In the genomic region with DNA sequence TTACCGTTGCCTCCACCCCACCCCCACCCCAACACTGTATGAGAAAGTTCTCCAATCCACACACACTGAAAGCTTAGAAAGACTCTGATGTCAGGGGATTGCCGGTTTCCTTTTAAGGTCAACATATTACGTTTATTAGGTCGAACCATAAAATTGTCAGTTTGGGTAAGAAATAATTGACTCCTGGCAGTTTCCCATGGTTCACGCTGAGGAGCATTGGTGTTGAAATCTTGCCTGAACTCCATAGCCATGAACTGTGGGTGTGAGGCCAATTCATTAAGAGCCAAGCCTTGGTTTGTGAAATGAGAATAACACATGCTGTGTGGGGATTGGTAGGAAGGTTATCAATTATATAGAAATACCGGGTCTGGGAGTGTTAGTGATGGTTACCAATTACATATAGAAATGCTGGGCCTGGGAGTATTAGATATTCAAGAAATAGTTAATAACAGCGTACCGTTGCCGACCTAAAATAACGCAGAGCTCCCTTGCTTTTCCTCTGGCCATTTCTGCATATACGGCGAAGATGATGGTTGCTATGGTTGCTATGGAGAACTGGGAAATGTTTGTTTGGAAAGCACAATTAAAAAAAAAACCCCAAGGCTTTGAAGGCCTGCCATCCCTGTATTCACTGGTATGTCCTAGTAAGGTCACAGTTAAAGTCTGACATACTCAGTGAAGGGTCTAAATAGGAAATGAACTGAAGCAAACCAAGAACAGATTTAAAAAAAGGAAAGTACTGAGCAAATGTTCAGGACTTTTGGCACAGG, we compare ENCODE assay signal across 24 mouse cellular contexts. TPM values are rescaled to one million over a fixed set of nuclear protein-coding genes. Genes with fewer than 3 reads are reported as not detected.
DNase-seq lines count a peak whose midpoint lies in the region; ATAC-seq and TF ChIP-seq lines count a peak whose summit lies in the region.
"Had no signal": no experiment of that assay in that cellular context is flagged by ENCODE, and none has a peak within 500 bp of the region (broad histone marks: within the 10 kb centered on the region; RNA-seq: fewer than 3 reads in every experiment).

No protein-coding gene starts in this region.

- H3K27ac ChIP-seq in hindbrain, embryonic 15.5 days (replicated peaks) = peak overlapping the region; percentile 25; the same call in 1 of the 2 replicates
- no peak overlapping the region for H3K27ac ChIP-seq in hindbrain, embryonic 10.5 days
- H3K27ac ChIP-seq in lung, embryonic 14.5 days (ENCODE audit: low read depth) = no peak overlapping the region
- H3K27ac ChIP-seq in forebrain, embryonic 12.5 days = no peak overlapping the region; the same call in 1 of the 2 replicates
- H3K27ac ChIP-seq: embryonic facial prominence, embryonic 15.5 days; heart, adult 2 months; left cerebral cortex, adult 2 months; limb, embryonic 15.5 days; neural tube, embryonic 15.5 days; stomach, embryonic 15.5 days had no signal

- TF ChIP-seq CTCF in lung, embryonic 14.5 days (IDR thresholded peaks at IDR 0.05; ENCODE audit: low read depth) = no peak

- no peak overlapping the region for H3K4me2 ChIP-seq in hindbrain, embryonic 15.5 days
- H3K4me2 ChIP-seq in lung, embryonic 14.5 days = no peak overlapping the region
- no peak overlapping the region for H3K4me2 ChIP-seq in forebrain, embryonic 12.5 days
- H3K4me2 ChIP-seq: embryonic facial prominence, embryonic 15.5 days; limb, embryonic 15.5 days; neural tube, embryonic 15.5 days; stomach, embryonic 15.5 days had no signal

- no peak for ATAC-seq in hindbrain, embryonic 15.5 days (ENCODE audit: low FRiP score, low read depth)
- ATAC-seq in lung, embryonic 14.5 days (ENCODE audit: insufficient read depth) = no peak
- ATAC-seq in forebrain, embryonic 12.5 days (ENCODE audit: low FRiP score) = no peak
- ATAC-seq: inflammation-experienced regulatory T-cells, adult 6 months had no signal

- no peak overlapping the region for H3K4me3 ChIP-seq in hindbrain, embryonic 15.5 days
- H3K4me3 ChIP-seq in hindbrain, embryonic 10.5 days = no peak overlapping the region
- no peak overlapping the region for H3K4me3 ChIP-seq in lung, embryonic 14.5 days (ENCODE audit: low read depth, low read length)
- no peak overlapping the region for H3K4me3 ChIP-seq in forebrain, embryonic 12.5 days (replicated peaks)
- H3K4me3 ChIP-seq: embryonic facial prominence, embryonic 15.5 days; heart, adult 2 months; left cerebral cortex, adult 2 months; limb, embryonic 15.5 days; neural tube, embryonic 15.5 days; stomach, embryonic 15.5 days had no signal

- no peaks in the 10 kb centered on the region for H3K36me3 ChIP-seq in hindbrain, embryonic 15.5 days
- H3K36me3 ChIP-seq in hindbrain, embryonic 10.5 days = no peaks in the 10 kb centered on the region
- no peaks in the 10 kb centered on the region for H3K36me3 ChIP-seq in lung, embryonic 14.5 days (ENCODE audit: insufficient read depth)
- no peaks in the 10 kb centered on the region for H3K36me3 ChIP-seq in forebrain, embryonic 12.5 days (replicated peaks)
- H3K36me3 ChIP-seq: embryonic facial prominence, embryonic 15.5 days; G1E; limb, embryonic 15.5 days; neural tube, embryonic 15.5 days; stomach, embryonic 15.5 days had no signal

- H3K4me1 ChIP-seq in hindbrain, embryonic 15.5 days (replicated peaks) = peaks cover 27% of the 10 kb centered on the region
- peaks cover 30% of the 10 kb centered on the region for H3K4me1 ChIP-seq in hindbrain, embryonic 10.5 days (replicated peaks)
- H3K4me1 ChIP-seq in lung, embryonic 14.5 days (ENCODE audit: insufficient read depth) = no peaks in the 10 kb centered on the region; the same call in 1 of the 2 replicates
- peaks cover 9% of the 10 kb centered on the region; the same call in 1 of the 2 replicates for H3K4me1 ChIP-seq in forebrain, embryonic 12.5 days
- H3K4me1 ChIP-seq: embryonic facial prominence, embryonic 15.5 days had no signal

- DNase-seq in hindbrain, embryonic 10.5 days (ENCODE audit: low spot score) = no peak
- DNase-seq in lung, embryonic 14.5 days = peak; percentile 53
- DNase-seq in lung, postnatal 10 days = no peak
- peak; percentile 33 for DNase-seq in Muller cell, postnatal 12 days (ENCODE audit: inconsistent ontology term)
- peak; percentile 60 for DNase-seq in adipocyte (ENCODE audit: low spot score)
- no peak for DNase-seq in layer of hippocampus, postnatal 36 days
- DNase-seq: adrenal gland, postnatal 36 days; B cell, adult 2 months; cerebellum, adult 9-10 months; gastrocnemius, postnatal 25 days; heart, adult 2 months; heart, postnatal 36 days; kidney, postnatal 4 days; thymus, postnatal 14 days had no signal

- no peak overlapping the region for H3K9ac ChIP-seq in hindbrain, embryonic 15.5 days
- H3K9ac ChIP-seq in lung, embryonic 14.5 days = no peak overlapping the region
- H3K9ac ChIP-seq in forebrain, embryonic 12.5 days = no peak overlapping the region
- H3K9ac ChIP-seq: embryonic facial prominence, embryonic 15.5 days; limb, embryonic 15.5 days; neural tube, embryonic 15.5 days; stomach, embryonic 15.5 days had no signal

- no peaks in the 10 kb centered on the region for H3K27me3 ChIP-seq in hindbrain, embryonic 15.5 days
- H3K27me3 ChIP-seq in hindbrain, embryonic 10.5 days (ENCODE audit: insufficient read depth, poor library complexity, severe bottlenecking) = no peaks in the 10 kb centered on the region
- H3K27me3 ChIP-seq in lung, embryonic 14.5 days (ENCODE audit: insufficient read depth, low read length) = no peaks in the 10 kb centered on the region
- H3K27me3 ChIP-seq in forebrain, embryonic 12.5 days = no peaks in the 10 kb centered on the region
- H3K27me3 ChIP-seq: CH12.LX; embryonic facial prominence, embryonic 15.5 days; limb, embryonic 15.5 days; neural tube, embryonic 15.5 days; stomach, embryonic 15.5 days had no signal

- H3K9me3 ChIP-seq in hindbrain, embryonic 15.5 days = no peaks in the 10 kb centered on the region
- no peaks in the 10 kb centered on the region for H3K9me3 ChIP-seq in hindbrain, embryonic 10.5 days
- H3K9me3 ChIP-seq in lung, embryonic 14.5 days (ENCODE audit: low read depth, low read length) = no peaks in the 10 kb centered on the region
- no peaks in the 10 kb centered on the region for H3K9me3 ChIP-seq in forebrain, embryonic 12.5 days
- H3K9me3 ChIP-seq: embryonic facial prominence, embryonic 15.5 days; limb, embryonic 15.5 days; neural tube, embryonic 15.5 days; stomach, embryonic 15.5 days had no signal

- 63% methylated on average over 12 of the region's 12 CpGs for WGBS in hindbrain, embryonic 15.5 days
- 92% methylated on average over 12 of the region's 12 CpGs for WGBS in hindbrain, embryonic 10.5 days
- 80% methylated on average over 12 of the region's 12 CpGs for WGBS in lung, embryonic 14.5 days
- 90% methylated on average over 12 of the region's 12 CpGs for WGBS in forebrain, embryonic 12.5 days

RNA-seq across cellular contexts. Expression of gene Amigo2, which starts 28.7 kb away (rescaled TPM):
- polyA plus RNA-seq in hindbrain, embryonic 15.5 days (2015; fragmentation: Nextera tagmentation; extraction: Ambion mirVana) = 10.2 and 11.2 TPM in 2 replicates
- polyA plus RNA-seq in hindbrain, embryonic 10.5 days (2016; fragmentation: Nextera tagmentation; extraction: Ambion mirVana) = 5.0 and 5.9 TPM in 2 replicates
- 5.5 and 5.7 TPM in 2 replicates for polyA plus RNA-seq in lung, embryonic 14.5 days (2014; fragmentation: Nextera tagmentation; extraction: Ambion mirVana)
- polyA plus RNA-seq in forebrain, embryonic 12.5 days (2016; fragmentation: Nextera tagmentation; extraction: Ambion mirVana) = 3.9 and 4.5 TPM in 2 replicates
- 10 to 100 TPM; 23.3 to 24.4 TPM for total RNA-seq in layer of hippocampus, postnatal 36 days (2021)
- polyA plus RNA-seq: G1E had no signal

RNA-seq across cellular contexts. Expression of gene Pced1b, which starts 28.9 kb away (rescaled TPM):
- 5.5 and 5.7 TPM in 2 replicates for polyA plus RNA-seq in hindbrain, embryonic 15.5 days (2015; fragmentation: Nextera tagmentation; extraction: Ambion mirVana)
- polyA plus RNA-seq in hindbrain, embryonic 10.5 days (2016; fragmentation: Nextera tagmentation; extraction: Ambion mirVana) = 3.4 and 3.5 TPM in 2 replicates
- 5.5 and 8.7 TPM in 2 replicates for polyA plus RNA-seq in lung, embryonic 14.5 days (2014; fragmentation: Nextera tagmentation; extraction: Ambion mirVana)
- 3.3 and 4.2 TPM in 2 replicates for polyA plus RNA-seq in forebrain, embryonic 12.5 days (2016; fragmentation: Nextera tagmentation; extraction: Ambion mirVana)
- total RNA-seq in layer of hippocampus, postnatal 36 days (2021) = 1 to 10 TPM; 5.5 to 7.7 TPM

Comparison
In these comparisons a context has a peak if more than half of its experiments do, and no peak if none do; other contexts are left out.
1. DNase-seq: peak in lung, embryonic 14.5 days (single experiment), Muller cell, postnatal 12 days (single experiment) and adipocyte (single experiment); none in hindbrain, embryonic 10.5 days (single experiment), lung, postnatal 10 days (single experiment) and layer of hippocampus, postnatal 36 days (0 of 2).